Mouse (Mus musculus) CD4-positive, CD25-positive, alpha-beta regulatory T cell, adult 2 months (primary cell): ENCODE results near the gene Trafd1.
A peak's percentile ranks its signal among the peaks of the same experiment; 100 is the strongest.

Experiments
- DNase-seq: peaks from one replicate; pipeline ENCODE4 v3.0.0-alpha.2; 2012; ENCODE audit warnings: low read depth, low spot score

Trafd1 gene

GRCm38 (mm10) chr5:121331731-121332130 is 53.7 kb downstream of the Trafd1 start:
- no peak for DNase-seq

- peak; percentile 73 for DNase-seq
Observed at GRCm38 (mm10) chr5:121330154-121330816, 55.1 kb downstream of the Trafd1 start.

GRCm38 (mm10) chr5:121329333-121330058 is 55.9 kb downstream of the Trafd1 start:
- peak; percentile 37 for DNase-seq

GRCm38 (mm10) chr5:121326079-121326805 is 59.2 kb downstream of the Trafd1 start:
- no peak for DNase-seq
